ENCODE assay signal across 23 mouse cellular contexts in the genomic region with DNA sequence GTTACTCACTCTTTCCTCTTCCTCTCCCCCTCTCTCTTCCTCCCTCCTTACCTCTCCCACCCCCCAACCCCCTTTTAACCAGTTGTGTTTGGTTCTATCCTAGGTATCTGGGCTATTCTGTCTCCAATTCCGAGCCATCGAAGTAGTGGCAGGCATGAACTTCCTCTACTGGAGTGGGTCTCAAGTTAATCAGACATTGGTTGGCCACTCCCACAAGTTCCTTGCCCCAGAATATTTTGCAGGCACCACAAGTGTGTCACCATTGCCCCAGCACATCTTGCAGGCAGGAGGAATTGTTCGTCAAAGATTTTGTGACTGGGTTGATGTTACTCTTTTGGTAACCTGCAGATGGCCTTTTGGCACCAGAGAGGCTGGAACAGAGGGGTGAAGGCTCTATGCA.
DNase-seq lines count a peak whose midpoint lies in the region; ATAC-seq and TF ChIP-seq lines count a peak whose summit lies in the region.
"Had no signal": no experiment of that assay in that cellular context is flagged by ENCODE, and none has a peak within 500 bp of the region (broad histone marks: within the 10 kb centered on the region; RNA-seq: fewer than 3 reads in every experiment).

No protein-coding gene starts in this region.

- no peak overlapping the region for H3K27ac ChIP-seq in midbrain, embryonic 11.5 days (ENCODE audit: low read depth, low read length)
- no peak overlapping the region for H3K27ac ChIP-seq in midbrain, postnatal 0 days (ENCODE audit: low read depth, low read length)

- no peak overlapping the region for H3K4me3 ChIP-seq in midbrain, embryonic 11.5 days (ENCODE audit: low read depth, low read length)
- no peak overlapping the region for H3K4me3 ChIP-seq in midbrain, postnatal 0 days (ENCODE audit: low read depth, low read length)

- H3K9me3 ChIP-seq in midbrain, embryonic 11.5 days (ENCODE audit: control insufficient read depth, low read length), result no peaks in the 10 kb centered on the region
- no peaks in the 10 kb centered on the region for H3K9me3 ChIP-seq in midbrain, postnatal 0 days (ENCODE audit: low read length)
- H3K9me3 ChIP-seq: G1E had no signal

- peak; percentile 78 for DNase-seq in heart, adult 11 months
- no peak for DNase-seq in heart, postnatal 36 days
- DNase-seq in midbrain, embryonic 11.5 days (ENCODE audit: low spot score, missing footprints), result peak; percentile 61
- DNase-seq in midbrain, postnatal 0 days (ENCODE audit: low spot score), result no peak
- no peak for DNase-seq in c-Kit-positive CD71-positive TER-119-positive erythroid progenitor cells, embryonic 14.5 days (ENCODE audit: low spot score)
- no peak for DNase-seq in gastrocnemius, postnatal 14 days
- DNase-seq: adrenal gland, adult 2 months; adrenal gland, adult 8-10 months; adrenal gland, postnatal 10 days; adrenal gland, postnatal 14 days; adrenal gland, postnatal 25 days; adrenal gland, postnatal 36 days; B cell, adult 2 months; cerebellum, adult 11 months; cerebellum, adult 11-12 months; cerebellum, adult 18-20 months had no signal

- no peak overlapping the region for H3K9ac ChIP-seq in midbrain, embryonic 11.5 days (ENCODE audit: low read length)
- H3K9ac ChIP-seq in midbrain, postnatal 0 days (replicated peaks; ENCODE audit: low read length, poor library complexity, severe bottlenecking), result no peak overlapping the region

- no peak overlapping the region for H3K4me2 ChIP-seq in midbrain, embryonic 11.5 days
- H3K4me2 ChIP-seq in midbrain, postnatal 0 days (ENCODE audit: low read depth, low read length, poor library complexity, severe bottlenecking), result no peak overlapping the region

- ATAC-seq in midbrain, embryonic 11.5 days (ENCODE audit: low FRiP score), result no peak
- ATAC-seq in midbrain, postnatal 0 days (ENCODE audit: low FRiP score), result no peak
- ATAC-seq in granulocyte monocyte progenitor cell, adult 5-6 weeks (replicated peaks; ENCODE audit: poor library complexity, severe bottlenecking), result peak; percentile 20; the same call in 1 of the 2 replicates
- ATAC-seq in megakaryocyte-erythroid progenitor cell, adult 5-6 weeks (replicated peaks; ENCODE audit: low FRiP score, low TSS enrichment, poor library complexity, severe bottlenecking), result peak; percentile 24; the same call in 1 of the 2 replicates
- ATAC-seq: activated CD4-positive, CD25-positive, alpha-beta regulatory T cell, adult 4 months; CD4-positive, CD25-positive, alpha-beta regulatory T cell, adult 4 months; Patski had no signal

- 83% methylated on average over 3 of the region's 3 CpGs for WGBS in midbrain, embryonic 11.5 days
- 93% methylated on average over 3 of the region's 3 CpGs for whole genome bisulfite sequencing in midbrain, postnatal 0 days

- intact Hi-C loops in heart, postnatal 36 days (cut with DNase I), result no loop called here
- intact Hi-C loops in gastrocnemius, postnatal 14 days (cut with DNase I; ENCODE audit: low total_unique reads), result no loop called here

- no peak for TF ChIP-seq CTCF in midbrain, postnatal 0 days (IDR thresholded peaks at IDR 0.05)

- no peaks in the 10 kb centered on the region for H3K27me3 ChIP-seq in midbrain, embryonic 11.5 days (ENCODE audit: control insufficient read depth, insufficient read depth, low read length)
- H3K27me3 ChIP-seq in midbrain, postnatal 0 days (ENCODE audit: insufficient read depth, low read length), result no peaks in the 10 kb centered on the region
- H3K27me3 ChIP-seq: CH12.LX, Patski had no signal

- no peaks in the 10 kb centered on the region for H3K4me1 ChIP-seq in midbrain, embryonic 11.5 days (ENCODE audit: control insufficient read depth, insufficient read depth, low read length)
- no peaks in the 10 kb centered on the region for H3K4me1 ChIP-seq in midbrain, postnatal 0 days (ENCODE audit: insufficient read depth, low read length)

- no peaks in the 10 kb centered on the region for H3K36me3 ChIP-seq in midbrain, embryonic 11.5 days (ENCODE audit: control insufficient read depth, insufficient read depth, low read length)
- H3K36me3 ChIP-seq in midbrain, postnatal 0 days (ENCODE audit: insufficient read depth, low read length), result no peaks in the 10 kb centered on the region

Comparison
In these comparisons a context has a peak if more than half of its experiments do, and no peak if none do; other contexts are left out.
1. DNase-seq: peak in heart, adult 11 months (single experiment) and midbrain, embryonic 11.5 days (single experiment); none in heart, postnatal 36 days (0 of 2), midbrain, postnatal 0 days (single experiment), c-Kit-positive CD71-positive TER-119-positive erythroid progenitor cells, embryonic 14.5 days (single experiment) and gastrocnemius, postnatal 14 days (single experiment).
2. ATAC-seq: peak in granulocyte monocyte progenitor cell, adult 5-6 weeks (single experiment) and megakaryocyte-erythroid progenitor cell, adult 5-6 weeks (single experiment); none in midbrain, embryonic 11.5 days (single experiment) and midbrain, postnatal 0 days (single experiment).